Mouse (Mus musculus): ENCODE data around the gene Wrap73. TPM values are rescaled to one million over a fixed set of nuclear protein-coding genes. Genes with fewer than 3 reads are reported as not detected.

Wrap73 gene
- polyA plus RNA-seq, 1 experiment, result 18.7 TPM

GRCm38 (mm10) chr4:154167053-154167452, 24.9 kb downstream of the Wrap73 start:
- Histone ChIP-seq H3K4me3 (ENCODE audit: insufficient read depth, low read depth, low read length) (no peak overlapping the region), H3K27me3 (replicated peaks; ENCODE audit: control insufficient read depth, insufficient read depth, low read length) (peaks cover 1% of the 10 kb centered on the region; the same call in 1 of the 2 replicates), H3K4me1 (ENCODE audit: control insufficient read depth, insufficient read depth, low read length) (no peaks in the 10 kb centered on the region), H3K27ac (ENCODE audit: insufficient read depth, low read depth, low read length) (no peak overlapping the region), H3K36me3 (ENCODE audit: control insufficient read depth, insufficient read depth, low read length) (no peaks in the 10 kb centered on the region)
- peak; percentile 77 for TF ChIP-seq CTCF (conservative IDR thresholded peaks at IDR 0.05; ENCODE audit: insufficient read depth, insufficient read length, low read depth, low read length)
- no peak for TF ChIP-seq POLR2A (IDR thresholded peaks at IDR 0.05; ENCODE audit: low read depth, low read length)
- 24% methylated on average over 5 of the region's 5 CpGs for WGBS
- DNase-seq, result peak; percentile 65

GRCm38 (mm10) chr4:154170021-154170420, 27.8 kb downstream of the Wrap73 start:
- no peaks in the 10 kb centered on the region for H3K4me1 ChIP-seq (ENCODE audit: control insufficient read depth, insufficient read depth, low read length)
- H3K36me3 ChIP-seq (ENCODE audit: control insufficient read depth, insufficient read depth, low read length), result no peaks in the 10 kb centered on the region
- peaks cover 1% of the 10 kb centered on the region; the same call in 1 of the 2 replicates for H3K27me3 ChIP-seq (replicated peaks; ENCODE audit: control insufficient read depth, insufficient read depth, low read length)
- no peak overlapping the region for H3K27ac ChIP-seq (ENCODE audit: insufficient read depth, low read depth, low read length)
- no peak for DNase-seq
- no peak for TF ChIP-seq CTCF (conservative IDR thresholded peaks at IDR 0.05; ENCODE audit: insufficient read depth, insufficient read length, low read depth, low read length)
- no peak for TF ChIP-seq POLR2A (IDR thresholded peaks at IDR 0.05; ENCODE audit: low read depth, low read length)
- H3K4me3 ChIP-seq (ENCODE audit: insufficient read depth, low read depth, low read length), result peak overlapping the region; percentile 40
- WGBS, result 5% methylated on average over 15 of the region's 15 CpGs

GRCm38 (mm10) chr4:154170506-154171150, 28.5 kb downstream of the Wrap73 start, which contains the start of gene Megf6:
Megf6 (plus strand) TSS chr4:154170730.
- Histone ChIP-seq H3K36me3 (ENCODE audit: control insufficient read depth, insufficient read depth, low read length) (no peaks in the 10 kb centered on the region), H3K27ac (ENCODE audit: insufficient read depth, low read depth, low read length) (no peak within 1 kb of the TSS), H3K27me3 (replicated peaks; ENCODE audit: control insufficient read depth, insufficient read depth, low read length) (peaks cover 1% of the 10 kb centered on the region; the same call in 1 of the 2 replicates), H3K4me1 (ENCODE audit: control insufficient read depth, insufficient read depth, low read length) (no peaks in the 10 kb centered on the region), H3K4me3 (ENCODE audit: insufficient read depth, low read depth, low read length) (peak within 1 kb of the TSS; percentile 40)
- under 1% methylated on average over 58 of the region's 61 CpGs for WGBS
- TF ChIP-seq POLR2A (IDR thresholded peaks at IDR 0.05; ENCODE audit: low read depth, low read length) (no peak), CTCF (conservative IDR thresholded peaks at IDR 0.05; ENCODE audit: insufficient read depth, insufficient read length, low read depth, low read length) (no peak)
- no peak for DNase-seq

- Histone ChIP-seq H3K4me3 (ENCODE audit: insufficient read depth, low read depth, low read length) (peak overlapping the region; percentile 40; the same call in 1 of the 2 replicates), H3K4me1 (ENCODE audit: control insufficient read depth, insufficient read depth, low read length) (no peaks in the 10 kb centered on the region), H3K27me3 (replicated peaks; ENCODE audit: control insufficient read depth, insufficient read depth, low read length) (peaks cover 1% of the 10 kb centered on the region; the same call in 1 of the 2 replicates), H3K36me3 (ENCODE audit: control insufficient read depth, insufficient read depth, low read length) (no peaks in the 10 kb centered on the region), H3K27ac (ENCODE audit: insufficient read depth, low read depth, low read length) (no peak overlapping the region)
- TF ChIP-seq POLR2A (IDR thresholded peaks at IDR 0.05; ENCODE audit: low read depth, low read length), result no peak
- TF ChIP-seq CTCF (conservative IDR thresholded peaks at IDR 0.05; ENCODE audit: insufficient read depth, insufficient read length, low read depth, low read length), result no peak
- 7% methylated on average over 37 of the region's 37 CpGs for WGBS
- DNase-seq, result no peak
Measured at GRCm38 (mm10) chr4:154171151-154171930, 29.2 kb downstream of the Wrap73 start.

- TF ChIP-seq POLR2A (IDR thresholded peaks at IDR 0.05; ENCODE audit: low read depth, low read length) (no peak), CTCF (conservative IDR thresholded peaks at IDR 0.05; ENCODE audit: insufficient read depth, insufficient read length, low read depth, low read length) (no peak)
- Histone ChIP-seq H3K27me3 (replicated peaks; ENCODE audit: control insufficient read depth, insufficient read depth, low read length) (peaks cover 1% of the 10 kb centered on the region; the same call in 1 of the 2 replicates), H3K36me3 (ENCODE audit: control insufficient read depth, insufficient read depth, low read length) (no peaks in the 10 kb centered on the region), H3K27ac (ENCODE audit: insufficient read depth, low read depth, low read length) (no peak overlapping the region), H3K4me3 (ENCODE audit: insufficient read depth, low read depth, low read length) (no peak overlapping the region), H3K4me1 (ENCODE audit: control insufficient read depth, insufficient read depth, low read length) (no peaks in the 10 kb centered on the region)
- no peak for DNase-seq
- 44% methylated on average over 13 of the region's 13 CpGs for WGBS
Measured at GRCm38 (mm10) chr4:154171931-154172604, 29.9 kb downstream of the Wrap73 start.

- H3K4me1 ChIP-seq (ENCODE audit: control insufficient read depth, insufficient read depth, low read length), result no peaks in the 10 kb centered on the region
- H3K27ac ChIP-seq (ENCODE audit: insufficient read depth, low read depth, low read length), result no peak overlapping the region
- no peak overlapping the region for H3K4me3 ChIP-seq (ENCODE audit: insufficient read depth, low read depth, low read length)
- H3K36me3 ChIP-seq (ENCODE audit: control insufficient read depth, insufficient read depth, low read length), result no peaks in the 10 kb centered on the region
- no peaks in the 10 kb centered on the region for H3K27me3 ChIP-seq (replicated peaks; ENCODE audit: control insufficient read depth, insufficient read depth, low read length)
- no peak for DNase-seq
- TF ChIP-seq POLR2A (IDR thresholded peaks at IDR 0.05; ENCODE audit: low read depth, low read length), result no peak
- 53% methylated on average over 8 of the region's 8 CpGs for WGBS
Measured at GRCm38 (mm10) chr4:154177257-154177656, 35.1 kb downstream of the Wrap73 start.

- Histone ChIP-seq H3K27ac (ENCODE audit: insufficient read depth, low read depth, low read length) (no peak overlapping the region), H3K4me1 (ENCODE audit: control insufficient read depth, insufficient read depth, low read length) (no peaks in the 10 kb centered on the region), H3K4me3 (ENCODE audit: insufficient read depth, low read depth, low read length) (no peak overlapping the region), H3K27me3 (replicated peaks; ENCODE audit: control insufficient read depth, insufficient read depth, low read length) (no peaks in the 10 kb centered on the region), H3K36me3 (ENCODE audit: control insufficient read depth, insufficient read depth, low read length) (no peaks in the 10 kb centered on the region)
- TF ChIP-seq POLR2A (IDR thresholded peaks at IDR 0.05; ENCODE audit: low read depth, low read length), result no peak
- no peak for TF ChIP-seq CTCF (conservative IDR thresholded peaks at IDR 0.05; ENCODE audit: insufficient read depth, insufficient read length, low read depth, low read length)
- no peak for DNase-seq
- WGBS, result 54% methylated on average over 7 of the region's 7 CpGs
Measured at GRCm38 (mm10) chr4:154181001-154181400, 38.8 kb downstream of the Wrap73 start.
